Mouse (Mus musculus) ES-Bruce4 (cell line): ENCODE data around the gene Parn.

Experiments used
- CTCF ChIP-seq: IDR thresholded peaks from one replicate; pipeline ENCODE4 v1.8.1; 2011; ENCODE audit warnings: low read depth, low read length
- EP300 ChIP-seq: IDR thresholded peaks from 2 replicates; pipeline ENCODE4 v1.6.1; 2011; ENCODE audit warnings: low read depth, low read length; ENCODE audit not compliant: insufficient read depth
- POLR2A ChIP-seq: IDR thresholded peaks from one replicate; pipeline ENCODE4 v1.8.1; 2011; ENCODE audit warnings: low read length; ENCODE audit not compliant: insufficient read depth

DNA sequence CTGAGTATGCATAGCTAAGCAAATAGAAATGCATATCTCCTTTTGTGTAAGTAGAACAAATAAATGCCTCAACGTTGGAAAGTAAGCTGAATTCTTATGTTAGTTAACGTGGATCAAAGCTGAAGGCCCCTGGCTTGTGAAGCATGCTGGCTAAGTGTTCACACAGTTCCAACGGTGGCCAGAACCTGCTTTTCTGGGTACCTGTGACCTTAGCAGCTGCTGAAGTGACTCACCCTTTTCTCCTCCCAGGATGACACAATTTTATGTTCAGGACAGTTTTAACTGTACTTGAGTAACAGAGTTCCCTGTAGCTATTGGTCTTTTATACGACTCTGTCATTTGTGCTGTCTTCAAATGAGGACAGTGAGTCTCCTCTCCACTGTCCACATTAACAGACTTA lies 22.0 kb downstream of the Parn start:
- TF ChIP-seq EP300 (no peak), CTCF (no peak), POLR2A (no peak)
